Mouse (Mus musculus): ENCODE results near the gene Tas2r137.

Gene Tas2r137

GRCm38 (mm10) chr6:40490933-40491332 lies at the start of gene Tas2r137:
TSS of gene Tas2r137 (plus strand) at chr6:40491233.
- DNase-seq (ENCODE audit: low spot score): no peak

- DNase-seq (ENCODE audit: low spot score): no peak
Observed at GRCm38 (mm10) chr6:40441276-40441675, 49.8 kb upstream of the Tas2r137 start.

GRCm38 (mm10) chr6:40441755-40442154 lies 49.3 kb upstream of the Tas2r137 start:
- DNase-seq (ENCODE audit: low spot score): no peak

GRCm38 (mm10) chr6:40443281-40443928 lies 47.6 kb upstream of the Tas2r137 start:
- DNase-seq (ENCODE audit: low spot score): no peak

- no peak for DNase-seq (ENCODE audit: low spot score)
Observed at GRCm38 (mm10) chr6:40448626-40449025, 42.4 kb upstream of the Tas2r137 start.

GRCm38 (mm10) chr6:40454436-40455041 lies 36.5 kb upstream of the Tas2r137 start:
- DNase-seq (ENCODE audit: low spot score): no peak

GRCm38 (mm10) chr6:40465710-40466109 lies 25.3 kb upstream of the Tas2r137 start:
- DNase-seq (ENCODE audit: low spot score): no peak

- DNase-seq (ENCODE audit: low spot score): peak; percentile 83
Observed at GRCm38 (mm10) chr6:40470916-40471719, 19.9 kb upstream of the Tas2r137 start, which contains the start of gene Ssbp1. TSS of gene Ssbp1 (plus strand) at chr6:40471352.

GRCm38 (mm10) chr6:40471720-40472010 lies 19.4 kb upstream of the Tas2r137 start:
- no peak for DNase-seq (ENCODE audit: low spot score)

GRCm38 (mm10) chr6:40476132-40476531 lies 14.9 kb upstream of the Tas2r137 start:
- no peak for DNase-seq (ENCODE audit: low spot score)

- DNase-seq (ENCODE audit: low spot score): no peak
Observed at GRCm38 (mm10) chr6:40479705-40480104, 11.3 kb upstream of the Tas2r137 start.

- no peak for DNase-seq (ENCODE audit: low spot score)
Observed at GRCm38 (mm10) chr6:40482318-40482717, 8.7 kb upstream of the Tas2r137 start.

GRCm38 (mm10) chr6:40493229-40493628 lies 2.2 kb downstream of the Tas2r137 start, which contains the start of gene Tas2r108:
TSS of gene Tas2r108 (plus strand) at chr6:40493529.
- DNase-seq (ENCODE audit: low spot score): no peak

- no peak for DNase-seq (ENCODE audit: low spot score)
Observed at GRCm38 (mm10) chr6:40519408-40519807, 28.4 kb downstream of the Tas2r137 start, which contains the start of gene Prss37. TSS of gene Prss37 (minus strand) at chr6:40519508.

Measured in urinary bladder, postnatal 25 days (tissue).